Mouse (Mus musculus) gastrocnemius, postnatal 10 days (tissue): Measurements from ENCODE around the gene Arl8a. TPM values are rescaled to one million over a fixed set of nuclear protein-coding genes. Genes with fewer than 3 reads are reported as not detected.
"Not testable (repeated sequence)": the region's sequence is repeated elsewhere in the genome, so short reads cannot be mapped to it uniquely, and the experiment has no call there.

Experiments
- DNase-seq: peaks from one replicate; pipeline ENCODE4 v3.0.0; 2021; ENCODE audit warnings: mixed read lengths
- long read RNA-seq, 2 experiments: library from polyadenylated mRNA; stranded (forward); transcript quantifications; one replicate each; pipeline ENCODE4 v2.0.0; 2021
- total RNA-seq, 2 experiments: library from RNA; stranded (reverse); gene quantifications; 2 replicates each; pipeline ENCODE4 v1.2.3; 2021

The Arl8a gene
- 10 to 100 TPM; 32.3 to 39.9 TPM for total RNA-seq
- long read RNA-seq, experiment 1, transcript Arl8a-201 (7 exons, 1,713 nt) = major isoform, 44 of 48 reads
- long read RNA-seq, experiment 1, partial matches to known transcripts = 0 of 48 reads
- long read RNA-seq, experiment 1, other reads (novel, unspliced or antisense) = 4 of 48 reads
- long read RNA-seq, experiment 2, transcript Arl8a-201 (7 exons, 1,713 nt) = major isoform, 27 of 30 reads
- long read RNA-seq, experiment 2, partial matches to known transcripts = 0 of 30 reads
- long read RNA-seq, experiment 2, other reads (novel, unspliced or antisense) = 3 of 30 reads

DNA sequence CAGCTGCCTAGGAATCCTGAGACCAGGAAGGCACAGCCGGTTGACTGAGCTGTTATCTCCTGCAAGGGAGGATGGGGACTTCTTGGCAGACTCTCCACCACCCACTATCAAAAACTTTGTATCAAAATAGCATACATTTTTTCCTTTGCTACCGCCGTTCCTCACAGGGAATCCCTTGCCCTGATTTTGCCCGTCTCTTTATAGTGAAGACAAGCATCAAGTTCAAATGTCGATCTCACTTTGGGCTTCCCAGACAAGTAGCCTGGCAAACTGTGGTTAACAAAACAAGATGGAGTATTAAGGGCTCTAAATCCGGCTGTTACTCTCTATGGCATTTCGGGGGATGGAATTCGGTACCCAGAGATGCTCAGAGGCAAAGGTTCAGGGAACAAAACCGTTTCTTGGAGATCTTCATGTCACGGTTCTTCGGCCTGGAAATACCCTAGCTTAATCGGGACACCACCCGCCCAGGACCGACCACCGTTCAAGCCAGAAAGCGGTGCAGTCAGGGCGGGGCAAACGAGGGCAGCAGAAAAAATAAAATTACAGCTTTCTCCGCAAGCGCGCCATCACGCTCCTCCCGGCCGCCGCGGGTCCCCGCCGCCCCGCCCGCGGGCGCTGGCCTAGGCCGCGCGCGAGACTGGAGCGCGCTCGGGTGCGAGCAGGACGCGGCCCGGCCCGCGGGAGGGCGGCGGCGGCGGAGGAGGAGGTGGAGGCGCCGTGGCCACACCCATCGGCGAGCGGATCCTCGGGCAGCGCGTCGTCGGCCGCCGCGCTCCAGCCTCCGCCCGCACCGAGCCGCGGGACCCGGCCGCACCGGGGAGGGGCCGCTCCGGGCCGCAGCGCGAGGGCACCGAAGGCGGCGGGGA lies at the start of gene Arl8a:
Gene Arl8a, plus strand, starts transcription at position 748 of the 869 bp plus-strand sequence.
- DNase-seq = peak; percentile 87

DNA sequence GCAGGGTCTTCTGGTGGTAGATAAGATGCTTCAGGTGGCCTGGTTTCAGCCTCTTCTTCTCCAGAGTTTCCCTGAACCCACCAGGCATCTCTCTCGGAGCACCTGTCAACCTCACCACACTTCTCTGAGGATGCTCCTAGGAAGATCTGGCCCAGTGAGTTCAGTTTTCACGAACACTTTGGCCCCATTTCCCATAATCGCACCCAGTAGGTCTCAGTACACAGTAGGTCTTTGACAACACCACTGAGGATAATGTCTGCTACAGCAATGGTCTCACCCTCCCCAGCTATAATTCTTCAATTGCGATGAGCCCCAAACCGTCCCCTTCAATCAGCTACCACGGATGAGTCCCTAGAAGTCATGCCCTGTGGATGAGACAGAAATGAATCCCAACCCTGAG lies 49.2 kb upstream of the Arl8a start:
- DNase-seq = no peak

DNA sequence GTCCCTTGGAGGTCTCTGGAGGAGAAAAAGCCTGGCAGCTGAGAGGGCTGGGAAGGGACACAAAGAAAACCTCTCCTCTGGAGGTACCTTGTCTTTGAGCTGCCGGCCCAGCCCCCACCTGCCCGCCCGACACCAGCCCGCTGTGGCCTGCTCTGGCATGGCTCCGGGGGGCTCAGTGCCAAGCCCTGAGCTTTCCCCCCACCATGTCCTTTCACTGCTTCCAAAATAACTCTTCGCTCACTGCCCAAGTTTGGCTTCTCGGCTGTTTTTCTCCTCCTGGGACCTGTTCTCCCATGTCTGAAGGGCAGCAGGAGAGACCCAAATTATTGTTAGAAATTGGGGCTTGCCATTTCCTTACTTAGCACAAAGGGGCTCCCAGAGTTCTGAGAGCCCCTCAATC lies 48.2 kb upstream of the Arl8a start:
- DNase-seq = peak; percentile 51

DNA sequence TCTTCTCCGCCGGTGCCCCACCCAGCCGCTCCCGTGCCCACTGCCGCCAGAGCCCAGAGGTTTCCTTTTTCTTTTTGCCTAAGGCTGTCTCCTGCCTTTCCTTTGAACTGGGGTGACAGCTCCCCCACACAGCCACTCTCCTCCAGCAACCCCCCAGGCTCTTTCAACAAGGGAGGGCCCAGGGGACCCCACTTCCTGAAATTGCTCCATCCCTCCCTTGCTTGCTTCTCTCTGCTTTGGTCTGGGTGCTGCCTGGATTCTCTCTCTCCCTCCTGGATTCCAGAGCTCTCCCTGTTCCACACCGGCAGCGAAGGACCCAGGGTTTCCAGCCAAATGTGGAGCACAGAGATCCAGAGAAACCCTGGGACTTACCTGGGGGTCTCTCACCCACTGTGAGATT lies 46.2 kb upstream of the Arl8a start:
- DNase-seq = no peak

DNA sequence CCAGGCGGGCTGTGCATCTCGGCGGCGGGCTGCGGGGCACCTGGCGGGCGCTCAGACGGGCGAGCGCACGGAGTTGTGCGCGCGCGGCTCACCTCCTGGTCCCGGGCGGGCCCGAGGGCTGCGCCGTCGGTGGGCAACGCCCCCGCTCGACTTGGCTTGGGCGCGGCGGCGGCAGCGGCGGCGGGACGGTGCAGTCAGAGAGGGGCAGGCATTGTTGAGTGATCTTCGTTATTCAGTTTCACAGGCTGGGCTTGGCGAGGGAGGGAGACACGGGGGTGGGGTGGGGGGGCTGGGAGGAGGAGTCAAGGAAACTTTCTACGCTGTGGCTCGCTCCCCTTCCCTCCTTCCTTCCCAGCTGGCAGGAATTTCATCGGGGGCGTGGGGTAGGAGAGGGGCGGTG lies 41.5 kb upstream of the Arl8a start, which contains the start of gene Lgr6:
Gene Lgr6, minus strand, starts transcription at position 153 of the 400 bp plus-strand sequence.
- no peak for DNase-seq

DNA sequence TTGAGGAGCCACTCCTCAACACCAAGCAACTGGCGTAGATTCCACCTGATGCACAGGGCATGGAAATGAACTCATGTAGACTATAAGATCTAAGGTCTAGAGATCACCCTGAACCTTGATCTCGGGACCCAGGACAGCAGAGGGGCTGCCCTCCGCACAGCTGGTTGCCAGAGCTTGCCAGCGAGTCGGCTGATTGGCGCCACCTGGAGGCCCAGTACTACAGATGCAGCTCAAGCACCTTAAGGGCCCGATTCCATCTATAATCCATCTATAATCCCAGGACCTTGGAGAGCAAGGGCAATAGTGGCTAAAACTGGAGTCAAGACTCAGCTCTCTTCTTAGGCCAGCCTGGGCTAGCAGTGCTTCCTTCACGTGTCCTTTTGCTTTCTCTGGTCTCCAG lies 40.7 kb upstream of the Arl8a start:
- DNase-seq = peak; percentile 80

DNA sequence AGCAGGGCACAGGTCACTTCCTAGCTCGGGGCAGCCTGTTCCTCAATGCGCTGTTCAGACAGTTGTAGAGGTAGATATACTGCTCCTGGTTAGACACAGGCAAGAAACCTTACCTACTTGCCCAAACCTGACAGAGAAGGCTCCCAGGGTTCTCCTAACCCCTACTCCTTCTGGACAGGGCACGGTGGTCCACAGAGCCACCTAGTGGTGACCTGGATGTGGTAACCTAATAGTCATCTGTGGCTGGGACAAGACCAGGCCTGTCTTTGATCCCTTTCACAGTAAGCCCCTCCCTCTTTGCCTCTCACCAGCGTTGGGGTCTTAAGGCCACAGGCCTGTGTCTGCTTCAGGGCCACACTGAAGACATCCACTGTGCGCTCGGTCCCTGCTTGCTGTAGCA lies 38.0 kb upstream of the Arl8a start:
- peak; percentile 56 for DNase-seq

GRCm38 (mm10) chr1:135110075-135110474 lies 36.5 kb upstream of the Arl8a start:
- DNase-seq = peak; percentile 79

- DNase-seq = not testable (repeated sequence)
Observed at GRCm38 (mm10) chr1:135111271-135111670, 35.4 kb upstream of the Arl8a start.

- DNase-seq = no peak
Observed at GRCm38 (mm10) chr1:135112661-135113060, 34.0 kb upstream of the Arl8a start.

GRCm38 (mm10) chr1:135124573-135125363 lies 21.9 kb upstream of the Arl8a start:
- no peak for DNase-seq

DNA sequence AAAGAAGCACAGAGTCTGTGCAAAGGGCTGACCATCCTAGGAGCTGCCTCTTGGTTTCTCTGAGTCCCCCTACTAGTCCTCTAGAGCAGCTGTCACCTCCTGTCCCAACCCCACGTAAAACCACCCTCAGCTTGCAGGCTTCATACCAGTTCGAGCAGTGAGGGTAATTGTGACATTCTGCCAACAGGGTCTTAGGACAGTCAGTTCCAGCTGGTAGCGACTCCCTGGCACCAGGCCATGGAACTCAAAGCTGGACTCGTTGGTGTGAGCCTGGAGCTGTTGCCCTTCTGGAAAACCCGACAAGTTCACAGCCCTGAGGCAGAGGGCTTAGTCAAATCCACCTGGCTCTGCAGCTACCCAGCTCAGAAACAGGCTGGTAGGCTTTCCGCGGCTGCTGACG lies 20.6 kb upstream of the Arl8a start:
- DNase-seq = no peak

- no peak for DNase-seq
Observed at GRCm38 (mm10) chr1:135126443-135127027, 20.1 kb upstream of the Arl8a start.

GRCm38 (mm10) chr1:135128011-135128441 lies 18.6 kb upstream of the Arl8a start:
- DNase-seq = no peak

- DNase-seq = no peak
Observed at GRCm38 (mm10) chr1:135128986-135129385, 17.6 kb upstream of the Arl8a start.

DNA sequence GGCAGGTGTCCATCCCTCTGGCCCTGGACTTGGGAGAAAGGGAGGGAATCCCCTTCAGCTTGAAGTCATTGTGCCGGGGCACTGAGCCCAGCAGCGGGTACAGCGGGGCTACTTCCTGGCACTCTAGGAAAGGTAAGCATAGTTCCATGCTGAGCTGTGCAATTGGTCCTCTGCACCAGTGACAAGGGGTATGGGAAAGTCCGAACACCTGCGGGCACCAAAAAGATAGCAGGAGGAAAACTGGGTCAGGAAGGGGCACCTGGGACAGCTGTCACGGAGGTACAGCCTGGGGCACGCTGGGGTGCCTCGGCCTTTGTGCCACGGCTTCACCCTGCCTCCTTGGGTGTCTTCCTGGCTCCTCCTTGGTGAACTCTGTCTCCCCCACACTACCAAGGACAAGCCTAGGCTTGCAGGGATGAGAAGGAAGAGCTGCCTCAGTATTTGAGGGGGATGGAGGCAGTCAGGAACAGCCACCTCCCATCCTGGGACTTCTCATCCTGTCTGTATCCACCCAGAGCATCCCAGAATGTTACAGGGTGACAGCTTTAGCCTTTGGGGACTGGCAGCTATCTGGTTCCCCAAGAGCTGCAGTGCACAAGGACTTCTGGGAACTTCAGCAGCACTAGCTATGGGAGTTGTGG lies 17.0 kb upstream of the Arl8a start:
- no peak for DNase-seq

DNA sequence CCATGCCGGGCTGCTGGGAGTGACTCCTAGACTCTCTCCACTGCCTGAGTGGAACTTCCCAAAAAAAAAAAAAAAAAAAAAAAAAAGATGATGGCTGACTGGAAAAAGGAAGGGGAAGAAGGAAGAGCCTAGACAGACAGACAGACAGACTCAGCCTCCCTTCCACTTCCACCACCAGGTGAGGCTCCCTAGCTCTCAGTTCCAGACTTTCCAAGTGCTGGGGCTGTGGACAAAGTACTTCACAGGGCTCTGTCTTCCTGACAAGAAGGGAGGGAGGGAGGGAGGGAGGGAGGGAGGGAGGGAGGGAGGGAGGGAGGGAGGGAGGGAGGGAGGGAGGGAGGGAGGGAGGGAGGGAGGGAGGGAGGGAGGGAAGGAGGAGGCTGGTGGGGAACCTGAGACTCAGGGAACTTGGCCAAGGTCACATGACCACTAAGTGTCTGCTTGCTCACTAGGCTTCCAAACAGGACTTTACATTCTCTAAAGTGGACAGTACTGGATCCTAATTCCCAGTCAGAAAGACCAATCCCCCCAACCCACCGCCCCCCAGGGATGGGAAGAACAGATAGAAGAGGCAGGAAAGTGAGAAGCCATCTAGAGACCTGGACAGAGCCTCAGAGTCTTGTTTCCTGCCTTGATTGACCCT lies 16.1 kb upstream of the Arl8a start:
- DNase-seq = no peak

DNA sequence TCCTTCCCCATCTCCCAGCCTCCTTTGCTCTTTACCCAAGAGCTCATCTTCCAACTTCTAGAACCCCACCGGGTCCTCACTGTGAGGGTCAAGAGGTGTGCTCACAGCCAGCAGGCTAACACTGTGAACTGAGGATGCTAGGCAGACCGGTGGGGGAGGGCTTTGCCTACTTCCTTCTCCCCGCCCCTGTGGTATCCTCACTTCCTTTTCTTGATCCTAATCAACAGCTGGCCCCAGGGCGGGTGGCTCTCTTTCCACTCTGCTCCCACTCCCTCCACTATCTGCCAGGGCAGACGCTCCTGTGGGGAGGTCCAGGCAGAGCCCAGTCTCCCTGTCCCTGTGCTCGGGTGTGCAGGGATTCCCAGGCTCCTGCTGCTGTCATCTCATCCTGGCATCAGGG lies 15.6 kb upstream of the Arl8a start:
- no peak for DNase-seq

DNA sequence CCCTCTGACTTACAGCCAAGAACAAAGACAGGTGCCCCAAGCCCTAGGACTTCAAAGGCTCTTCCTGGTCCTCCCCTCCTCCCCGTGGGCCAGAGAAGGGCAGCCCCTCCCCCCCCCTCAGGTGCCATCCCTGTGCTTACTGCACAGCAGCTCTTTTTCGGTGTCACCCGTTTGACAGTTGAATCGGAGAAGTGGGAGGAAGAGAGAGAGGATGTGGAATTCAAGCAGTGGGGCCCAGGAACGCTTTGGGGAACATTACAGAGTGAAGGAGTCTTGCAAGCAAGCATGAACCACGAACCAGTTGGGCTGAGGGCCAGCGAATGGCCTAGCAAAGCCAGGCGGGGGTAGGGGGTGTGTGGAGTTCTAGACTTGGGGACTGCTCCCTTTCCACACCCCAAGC lies 15.1 kb upstream of the Arl8a start:
- no peak for DNase-seq

GRCm38 (mm10) chr1:135132473-135132872 lies 14.2 kb upstream of the Arl8a start, which contains the start of gene Ptpn7:
TSS of gene Ptpn7 (plus strand) at chr1:135132700.
- peak; percentile 76 for DNase-seq

DNA sequence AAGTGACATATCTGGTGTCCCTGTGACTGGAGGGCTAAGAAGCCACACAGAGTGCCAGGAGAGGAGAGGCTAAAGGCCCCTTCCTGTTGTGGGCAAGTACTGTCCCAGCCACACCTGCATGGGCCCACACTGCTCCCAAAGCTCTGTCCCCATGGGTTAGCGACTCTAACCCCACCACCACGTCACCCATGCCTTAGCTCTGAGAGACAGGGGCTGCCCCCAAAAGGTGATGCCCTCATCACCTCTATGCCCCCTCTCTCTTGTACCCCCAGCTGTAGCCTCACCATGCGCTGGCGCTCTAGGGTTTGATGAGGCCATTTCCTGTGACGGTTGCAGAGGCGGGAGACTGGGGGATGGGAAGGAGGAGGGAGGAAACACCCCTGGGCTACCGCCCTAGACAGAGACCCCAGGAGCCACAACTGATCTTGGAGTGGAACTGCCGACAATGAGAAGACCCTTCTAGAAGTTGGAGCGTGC lies 13.7 kb upstream of the Arl8a start:
- DNase-seq = peak; percentile 5
